Mouse (Mus musculus) heart, adult 2 months (tissue): ENCODE data around the gene Fkbp6.

Experiments used
- EP300 ChIP-seq: fragments of 200-500 bp; IDR thresholded peaks from 2 replicates; pipeline ENCODE4 v1.6.1; 2011; ENCODE audit warnings: low read depth, low read length, control low read depth; ENCODE audit not compliant: insufficient read depth
- POLR2A ChIP-seq: fragments of 200-500 bp; IDR thresholded peaks from 2 replicates; pipeline ENCODE4 v1.6.1; 2011; ENCODE audit warnings: mild to moderate bottlenecking, low read depth, low read length, control low read depth; ENCODE audit not compliant: insufficient read depth

GRCm38 (mm10) chr5:135322197-135322596, 27.6 kb downstream of the Fkbp6 start:
- no peak for TF ChIP-seq EP300
- no peak for TF ChIP-seq POLR2A
